Mouse (Mus musculus): ENCODE results near the gene Iglon5.

Iglon5 gene

DNA sequence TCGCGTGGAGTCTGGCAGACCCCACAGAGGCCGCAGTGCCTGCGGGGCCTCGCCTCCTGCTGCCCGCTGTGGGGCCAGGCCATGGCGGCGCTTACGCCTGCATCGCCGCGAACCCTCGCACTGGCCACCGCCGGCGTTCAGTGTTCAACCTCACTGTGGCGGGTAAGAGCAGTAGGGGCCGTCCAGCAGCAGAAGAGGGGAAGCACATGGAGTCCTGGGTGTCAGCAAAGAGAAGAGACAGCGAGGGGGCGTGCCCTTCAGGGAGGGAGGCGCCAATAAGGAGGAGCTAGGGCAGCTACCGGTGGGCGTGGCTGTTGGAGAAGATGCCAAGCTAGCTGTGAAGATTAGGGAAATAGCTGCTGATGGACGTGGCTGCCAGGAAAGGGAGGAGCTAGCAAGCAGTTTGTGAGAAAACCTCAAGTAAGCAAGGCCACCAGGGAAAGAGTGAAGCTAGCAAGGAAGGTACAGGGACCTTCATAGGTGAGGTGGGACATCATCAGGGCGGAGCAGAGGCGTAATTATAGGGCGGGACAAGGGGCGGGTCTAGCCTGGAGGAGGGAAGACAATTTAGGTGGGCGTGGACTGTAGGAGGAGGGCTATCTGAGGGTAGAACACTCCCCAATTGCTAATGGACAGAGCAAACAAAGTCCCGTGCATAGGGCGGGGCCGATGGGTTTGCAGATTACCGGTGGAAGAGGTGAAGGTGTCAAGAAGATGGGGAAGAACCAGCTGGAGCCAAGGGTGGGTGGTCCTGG, 24.4 kb downstream of the Iglon5 start:
- peak; percentile 68 to 78 for DNase-seq (ENCODE audit: low spot score in 2 of 2)

DNA sequence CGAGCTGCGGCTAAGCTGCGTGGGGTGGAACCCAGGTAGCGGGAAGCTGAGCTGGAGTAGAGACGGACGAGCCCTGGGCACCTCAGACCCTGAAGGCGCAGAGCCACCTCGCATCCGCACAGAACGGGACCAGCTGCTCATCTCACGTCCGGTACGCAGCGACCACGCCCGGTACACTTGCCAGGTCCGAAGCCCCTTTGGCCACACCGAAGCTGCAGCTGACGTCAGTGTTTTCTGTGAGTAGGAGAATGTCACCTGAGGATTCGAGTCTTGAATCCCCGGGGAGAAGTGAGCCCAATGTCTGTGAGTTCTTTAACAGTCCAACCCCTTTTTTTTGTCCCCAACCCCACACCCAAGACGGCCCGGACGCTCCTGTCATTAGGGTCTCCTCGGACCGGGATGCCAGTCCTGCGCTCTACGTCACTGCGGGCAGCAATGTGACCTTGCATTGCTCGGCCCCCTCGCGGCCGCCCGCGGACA, 25.0 kb downstream of the Iglon5 start:
- no peak for DNase-seq (ENCODE audit: low spot score in 2 of 2)

DNA sequence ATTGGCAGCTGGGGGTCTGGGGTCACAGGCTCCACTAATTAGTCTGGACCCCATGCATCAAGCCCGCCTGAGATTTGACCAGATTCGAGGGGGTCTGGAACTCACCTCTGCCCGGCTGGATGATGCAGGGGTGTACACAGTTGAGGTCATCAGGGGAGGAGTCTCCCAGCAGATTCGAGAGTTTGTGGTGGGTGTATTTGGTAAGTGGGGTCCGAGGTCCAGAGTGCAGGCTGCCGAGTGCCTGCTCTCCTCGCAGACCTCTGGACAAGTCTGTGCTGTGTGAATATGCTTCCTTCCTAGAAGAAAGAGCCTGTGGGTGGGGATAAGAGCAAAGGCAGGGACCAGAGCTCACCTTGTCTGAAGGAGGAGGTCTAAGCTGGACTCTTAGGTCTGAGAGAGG, 25.9 kb downstream of the Iglon5 start:
- no peak for DNase-seq (ENCODE audit: low spot score in 2 of 2)

DNA sequence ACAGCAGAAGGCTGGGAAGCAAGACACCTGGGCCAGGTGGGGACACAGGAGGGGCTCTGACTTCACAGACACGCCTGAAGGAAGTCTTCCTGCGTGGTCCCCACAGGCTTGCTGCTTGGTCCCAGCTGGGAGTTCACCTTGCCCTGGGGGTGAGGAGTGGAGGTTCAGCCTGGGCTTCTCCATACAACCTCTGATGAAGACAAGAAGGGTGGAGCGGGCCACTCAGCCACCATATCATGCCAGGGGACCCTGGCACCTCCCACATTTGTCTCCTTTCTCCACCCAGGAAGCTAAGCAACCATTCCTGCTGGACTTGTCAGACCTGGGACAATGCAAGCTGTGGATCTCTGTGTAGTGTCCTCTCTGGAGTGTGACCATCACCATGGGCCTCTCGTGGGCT, 27.0 kb downstream of the Iglon5 start, which contains the start of gene Vsig10l:
Gene Vsig10l, plus strand, starts transcription at position 301 of the 400 bp plus-strand sequence.
- no peak for DNase-seq (ENCODE audit: low spot score in 2 of 2)

DNA sequence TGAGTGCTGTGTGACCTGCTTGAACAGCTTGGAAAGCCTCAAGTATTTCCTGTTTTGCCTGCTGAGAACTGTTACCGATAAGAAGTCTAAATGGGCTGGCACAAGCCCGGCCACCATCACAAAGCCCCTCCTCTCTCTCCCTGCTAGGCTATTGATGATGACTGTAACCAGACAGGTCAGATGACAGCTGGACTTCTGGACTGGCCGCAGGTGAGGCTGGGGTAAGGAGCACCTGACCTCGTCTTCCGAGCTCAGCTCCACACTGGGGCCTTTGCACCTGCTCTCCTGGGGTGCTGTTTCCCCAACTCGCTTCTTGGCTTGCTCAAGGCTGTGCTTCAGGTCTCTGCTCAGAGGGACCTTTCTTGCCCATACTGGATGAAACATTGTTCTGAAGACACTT, 35.5 kb downstream of the Iglon5 start:
- DNase-seq (ENCODE audit: low spot score in 2 of 2), result no peak

DNA sequence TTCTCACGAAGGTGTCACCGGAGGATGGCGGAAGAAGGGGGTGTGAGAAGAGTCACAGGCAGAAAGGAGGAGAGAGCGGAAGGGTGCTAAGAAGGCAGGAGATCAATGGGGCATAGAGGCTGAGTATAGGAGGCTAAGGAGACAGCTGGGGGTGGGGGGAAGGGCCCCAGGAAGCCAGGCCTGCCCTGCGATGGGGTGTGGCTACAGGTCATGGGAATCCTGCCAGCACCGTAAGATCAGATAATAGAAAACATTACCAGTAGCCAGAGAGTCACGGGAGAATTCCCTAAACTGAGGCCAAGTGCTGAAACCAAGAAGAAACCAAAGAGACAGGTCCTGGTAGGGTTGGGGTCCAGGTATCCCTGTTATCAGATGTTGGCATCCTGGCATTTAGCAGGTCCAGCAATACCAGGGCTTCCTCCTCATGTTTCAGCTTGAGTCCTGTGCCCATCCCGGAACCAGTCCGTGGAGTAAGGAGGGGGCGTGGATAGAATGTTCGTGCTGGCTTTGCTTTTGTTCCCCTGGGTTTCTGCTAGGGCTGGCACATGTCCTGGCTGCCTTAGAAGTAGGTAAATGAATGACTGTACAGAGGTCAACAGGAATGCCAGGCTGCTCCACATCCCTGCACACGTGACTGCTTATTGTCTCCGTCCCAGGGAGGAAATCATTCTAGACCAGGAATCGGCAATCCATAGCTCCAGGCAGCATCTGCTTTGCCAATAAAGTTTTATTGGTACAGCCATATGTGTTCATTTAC, 36.1 kb downstream of the Iglon5 start:
- DNase-seq (ENCODE audit: low spot score in 2 of 2), result no peak

DNA sequence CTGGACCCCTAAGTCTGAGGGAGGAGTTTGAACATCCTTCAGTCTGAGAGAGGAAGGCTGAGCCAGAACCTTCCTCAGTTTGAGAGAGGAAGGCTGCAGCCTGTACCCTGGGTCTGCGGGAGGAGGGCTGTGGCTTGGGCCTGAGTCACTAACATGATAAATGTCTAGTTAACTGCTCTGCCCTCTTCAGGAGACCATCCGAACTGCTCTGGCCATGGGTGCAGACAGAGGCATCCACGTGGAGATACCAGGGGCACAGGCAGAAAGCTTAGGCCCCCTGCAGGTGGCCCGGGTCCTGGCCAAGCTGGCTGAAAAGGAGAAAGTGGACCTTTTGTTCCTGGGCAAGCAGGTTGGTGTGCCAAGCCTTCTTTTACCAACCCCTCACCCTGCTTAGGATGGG, 37.3 kb downstream of the Iglon5 start:
- no peak for DNase-seq (ENCODE audit: low spot score in 2 of 2)

DNA sequence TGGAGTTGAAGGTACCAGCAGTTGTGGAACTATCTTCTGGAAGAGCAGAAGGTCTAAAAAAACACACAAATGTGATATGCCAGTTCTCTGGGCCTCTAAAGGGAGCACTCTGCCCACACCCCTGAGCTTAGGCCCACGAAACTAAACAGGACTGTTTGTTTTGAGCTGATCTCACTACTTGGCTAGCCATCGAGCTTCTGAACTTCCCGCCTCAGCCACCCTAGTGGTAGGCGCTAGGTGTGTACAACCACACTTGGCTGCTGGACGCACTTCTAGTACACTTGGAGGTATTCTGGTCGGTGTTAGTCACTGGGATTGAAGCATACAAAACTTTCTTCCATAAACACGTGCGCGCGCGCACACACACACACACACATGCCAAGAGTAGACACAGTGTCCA, 38.1 kb downstream of the Iglon5 start:
- no peak for DNase-seq (ENCODE audit: low spot score in 2 of 2)

DNA sequence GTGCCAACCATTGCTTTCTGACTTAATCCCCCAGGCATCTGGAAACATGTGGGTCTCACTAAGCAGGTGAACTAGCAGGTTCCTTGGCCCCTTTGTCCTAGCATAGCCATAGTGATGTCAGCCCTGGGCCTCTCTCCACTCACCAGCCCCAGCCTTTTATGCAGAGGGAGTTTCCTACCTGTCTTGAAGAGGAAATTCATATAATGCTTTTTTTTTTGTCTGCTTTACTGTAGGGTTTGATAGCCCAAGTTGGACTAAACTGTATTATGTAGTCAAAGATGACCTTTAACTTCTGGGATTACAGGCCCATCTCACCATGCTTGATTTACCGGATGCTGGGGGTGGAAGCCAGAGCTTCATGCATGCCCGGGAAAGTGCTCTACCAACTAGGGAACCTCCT, 40.1 kb downstream of the Iglon5 start:
- no peak for DNase-seq (ENCODE audit: low spot score in 2 of 2)

DNA sequence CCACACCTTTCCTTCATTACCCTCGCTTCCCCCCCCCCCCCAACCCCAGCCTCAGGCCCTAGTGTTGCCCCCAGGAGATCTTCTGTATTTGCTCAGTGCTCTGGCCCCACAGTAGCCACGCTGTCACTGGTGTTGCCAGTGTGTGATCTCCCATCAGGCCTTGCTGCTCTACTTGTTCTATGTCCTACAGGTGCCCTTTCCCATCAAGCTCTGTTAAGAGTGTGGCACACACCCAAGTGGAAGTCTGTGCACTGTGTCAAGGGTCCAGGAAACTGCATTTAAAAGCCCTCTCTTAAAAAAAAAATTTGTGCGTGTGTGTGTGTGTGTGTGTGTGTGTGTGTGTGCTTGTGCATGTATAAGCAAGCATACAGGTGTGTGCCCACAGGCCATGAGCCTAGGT, 41.6 kb downstream of the Iglon5 start:
- DNase-seq (ENCODE audit: low spot score in 2 of 2), result no peak

DNA sequence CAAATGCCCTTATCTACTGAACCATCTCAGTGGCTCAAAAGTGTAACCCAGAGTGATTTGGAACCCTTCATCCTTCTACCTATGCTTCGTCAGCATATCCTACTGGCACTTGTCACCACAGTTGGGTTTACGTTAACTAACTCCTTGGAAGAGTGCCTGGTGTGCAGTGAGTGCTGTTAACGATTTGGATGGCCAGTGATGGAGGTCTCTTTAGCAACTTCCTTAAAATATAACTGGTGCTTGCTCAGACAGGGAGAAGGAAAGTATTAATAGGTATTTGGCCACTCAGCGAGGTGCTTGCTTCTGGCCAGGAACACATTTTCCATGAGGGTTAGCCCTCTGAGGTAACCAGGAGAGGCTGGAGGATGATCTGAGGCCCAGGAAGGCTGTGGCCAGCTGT, 42.1 kb downstream of the Iglon5 start:
- DNase-seq (ENCODE audit: low spot score in 2 of 2), result no peak

DNA sequence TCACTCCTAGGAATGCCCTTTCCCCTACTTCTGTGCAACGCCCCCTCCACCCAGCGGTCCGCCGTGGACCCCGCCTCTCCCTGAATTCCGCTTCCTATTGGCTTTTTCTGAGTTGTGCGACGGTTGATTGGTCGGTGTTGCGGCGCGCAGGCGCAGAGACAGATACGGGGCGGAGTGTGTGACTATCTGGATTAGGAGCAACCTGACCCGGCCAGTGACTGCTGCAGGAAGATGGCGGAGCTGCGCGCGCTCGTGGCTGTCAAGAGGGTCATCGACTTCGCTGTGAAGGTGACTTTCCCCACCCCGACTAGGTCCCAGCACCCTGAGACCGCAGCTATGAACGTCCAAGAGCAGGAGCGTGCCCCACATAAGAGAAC, 46.0 kb downstream of the Iglon5 start, which contains the start of the genes Etfb and Gm45233:
Gene Etfb, plus strand, starts transcription at position 167 of the 377 bp plus-strand sequence.
Gene Gm45233, plus strand, starts transcription at position 212 of the 377 bp plus-strand sequence.
- peak; percentile 93 to 94 for DNase-seq (ENCODE audit: low spot score in 2 of 2)

DNA sequence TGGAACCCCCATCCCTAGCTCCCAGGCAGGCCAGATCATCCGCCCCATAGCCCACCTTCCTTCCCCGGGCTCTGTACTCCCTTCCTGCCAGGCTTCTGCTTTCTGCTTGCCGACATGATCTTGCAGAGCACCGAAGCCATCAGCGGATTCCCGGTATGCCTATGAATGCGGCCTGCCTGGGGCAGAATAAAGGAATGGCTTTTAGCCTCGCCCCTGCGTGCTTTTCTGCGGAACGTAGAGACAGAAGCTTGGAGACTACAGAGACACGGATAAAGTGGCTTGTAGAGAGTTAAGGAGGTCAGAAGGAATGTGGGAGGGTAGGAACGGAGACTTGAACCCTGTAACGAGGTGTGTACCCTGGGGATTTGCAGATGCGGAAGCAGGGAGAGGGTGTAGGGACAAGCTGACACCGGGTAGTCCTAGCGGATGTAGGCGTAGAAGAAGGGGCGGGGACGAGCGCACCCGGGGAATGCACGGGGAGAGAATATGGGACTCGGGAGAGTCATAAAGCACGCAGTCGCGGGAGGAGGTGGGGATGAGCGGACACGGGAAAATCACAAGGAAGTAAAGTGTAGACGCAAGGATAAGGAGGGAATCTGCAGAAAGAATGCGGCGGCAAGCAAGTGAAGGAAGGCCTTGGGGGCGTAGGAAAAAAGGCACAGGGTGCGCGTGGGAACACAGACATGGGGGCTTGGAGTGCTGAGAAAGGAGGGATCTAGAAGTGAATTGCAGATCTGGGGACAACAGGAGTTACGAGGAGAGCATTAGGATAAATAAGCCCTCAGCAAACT, 46.6 kb downstream of the Iglon5 start:
- DNase-seq (ENCODE audit: low spot score in 2 of 2), result peak; percentile 64 to 73

DNA sequence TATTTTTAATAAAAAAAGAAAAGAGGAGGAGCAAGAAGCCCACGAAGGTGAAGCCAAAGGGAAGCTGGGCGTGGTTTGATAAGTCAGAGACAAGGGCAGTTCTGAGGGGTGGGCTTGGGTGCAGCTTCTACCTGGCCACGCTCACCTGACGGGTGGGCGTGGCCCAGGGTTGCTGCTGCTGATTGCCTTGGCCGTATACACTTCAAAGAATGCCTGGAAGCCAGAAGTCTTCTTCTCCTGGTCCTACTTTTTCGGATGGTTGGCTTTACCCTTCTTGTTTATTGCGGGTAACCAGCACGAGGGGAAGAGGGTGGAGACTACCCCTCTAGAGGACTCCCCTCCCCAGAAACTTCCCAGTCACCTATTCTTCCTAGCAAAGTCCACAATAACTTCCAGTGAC, 47.2 kb downstream of the Iglon5 start:
- no peak for DNase-seq (ENCODE audit: low spot score in 2 of 2)

DNA sequence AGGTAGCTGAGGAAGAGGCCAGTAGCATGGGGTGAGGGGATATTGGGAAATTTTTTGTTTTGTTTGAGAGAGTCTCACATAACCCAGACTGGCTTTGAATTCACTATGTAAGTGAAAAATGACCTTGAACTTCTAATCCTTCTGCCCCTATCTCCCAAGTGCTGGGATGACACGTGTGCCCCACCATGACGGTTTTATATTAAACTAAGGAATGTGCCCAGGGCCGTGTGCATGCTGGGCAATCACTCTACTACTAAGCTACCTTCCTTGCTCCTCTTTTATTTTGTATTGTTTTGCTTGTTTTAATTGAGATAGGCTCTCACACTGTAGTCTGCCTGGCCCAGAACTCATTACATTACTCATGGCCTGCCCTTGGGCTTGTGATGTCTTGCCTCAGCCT, 48.8 kb downstream of the Iglon5 start:
- DNase-seq (ENCODE audit: low spot score in 2 of 2), result no peak

DNA sequence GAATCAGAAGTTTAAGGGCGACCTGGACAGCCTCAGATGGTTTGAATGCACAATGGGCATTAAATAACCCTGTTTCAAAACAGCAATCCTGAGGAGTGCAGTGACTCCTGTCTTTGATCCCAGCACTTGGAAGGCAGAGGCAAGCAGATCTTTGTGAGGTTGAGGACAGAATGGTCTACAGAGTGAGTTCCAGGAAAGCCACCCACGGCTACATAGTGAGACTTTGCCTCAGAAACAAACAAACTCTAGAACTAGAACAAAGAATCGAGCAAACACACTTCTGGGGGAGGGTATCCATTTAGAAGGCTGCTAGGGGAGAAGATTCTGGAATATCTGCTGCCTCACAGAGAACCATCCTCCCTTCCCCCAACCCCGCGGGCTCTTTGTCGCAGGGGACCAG, 49.4 kb downstream of the Iglon5 start, which contains the start of gene Cldnd2:
Gene Cldnd2, plus strand, starts transcription at position 301 of the 400 bp plus-strand sequence.
- DNase-seq (ENCODE audit: low spot score in 2 of 2), result no peak

DNA sequence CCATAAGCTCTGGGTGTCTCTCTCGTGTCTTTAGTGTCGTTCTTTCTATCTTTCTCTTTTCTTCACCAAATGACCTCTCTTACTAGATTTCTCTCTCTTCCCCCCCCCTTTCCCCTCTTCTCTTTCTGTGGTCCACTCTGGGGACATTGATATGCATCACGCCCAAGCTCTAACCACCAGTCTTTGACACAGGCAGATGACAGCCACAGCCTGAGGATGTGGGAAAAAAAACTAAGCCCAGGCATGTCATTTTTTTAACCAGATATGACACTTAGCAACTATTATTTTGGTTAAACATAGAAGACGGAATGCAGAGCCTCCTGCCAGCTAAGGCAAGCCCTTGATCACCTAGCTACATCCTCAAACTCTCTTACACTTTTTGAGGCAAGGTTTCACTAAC, 51.3 kb downstream of the Iglon5 start:
- no peak for DNase-seq (ENCODE audit: low spot score in 2 of 2)

DNA sequence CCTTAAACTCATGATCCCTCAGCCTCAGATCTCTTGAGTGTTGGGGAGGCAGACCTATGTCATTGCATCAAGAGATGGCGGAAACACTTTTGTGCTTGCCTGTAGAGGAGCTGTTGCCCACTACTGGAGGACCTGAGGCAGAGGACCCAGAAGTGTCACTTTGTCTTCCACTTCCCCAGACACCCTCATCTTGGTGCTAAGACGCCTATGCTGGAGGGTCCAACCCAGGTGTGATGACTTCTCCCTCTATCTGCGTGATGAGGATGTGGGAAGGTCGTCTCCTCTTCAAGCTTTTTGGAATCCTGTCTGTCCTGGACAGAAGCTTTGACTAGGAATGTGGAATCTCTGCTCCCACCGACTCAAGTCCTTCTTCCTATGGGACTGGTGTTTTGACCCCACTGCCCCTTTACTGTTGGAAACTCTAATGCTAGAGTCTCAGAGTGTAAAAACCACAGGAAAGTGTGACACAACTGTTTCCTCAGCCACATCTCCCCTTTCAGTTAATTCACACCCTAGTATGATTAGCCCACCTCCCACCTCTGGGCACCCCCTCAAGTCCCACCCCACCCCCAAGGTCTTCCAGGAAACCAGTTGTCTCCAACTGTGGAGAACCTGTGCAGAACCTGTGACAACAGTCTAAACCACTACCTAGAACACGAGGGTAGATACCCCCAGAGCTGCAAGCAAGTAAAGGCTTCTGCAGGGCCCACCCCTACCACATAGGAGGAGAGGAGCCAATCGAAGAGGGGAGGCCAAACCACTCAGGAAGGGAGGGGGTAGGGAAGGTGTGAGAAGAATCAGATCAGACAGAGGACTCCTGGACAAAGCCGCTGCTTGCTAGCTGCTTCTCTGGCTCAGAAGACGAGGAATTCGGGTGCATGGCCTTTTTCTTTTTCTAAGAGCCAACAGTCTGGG, 53.3 kb downstream of the Iglon5 start, which contains the start of gene Nkg7:
Gene Nkg7, plus strand, starts transcription at position 733 of the 915 bp plus-strand sequence.
- no peak for DNase-seq (ENCODE audit: low spot score in 2 of 2)

DNA sequence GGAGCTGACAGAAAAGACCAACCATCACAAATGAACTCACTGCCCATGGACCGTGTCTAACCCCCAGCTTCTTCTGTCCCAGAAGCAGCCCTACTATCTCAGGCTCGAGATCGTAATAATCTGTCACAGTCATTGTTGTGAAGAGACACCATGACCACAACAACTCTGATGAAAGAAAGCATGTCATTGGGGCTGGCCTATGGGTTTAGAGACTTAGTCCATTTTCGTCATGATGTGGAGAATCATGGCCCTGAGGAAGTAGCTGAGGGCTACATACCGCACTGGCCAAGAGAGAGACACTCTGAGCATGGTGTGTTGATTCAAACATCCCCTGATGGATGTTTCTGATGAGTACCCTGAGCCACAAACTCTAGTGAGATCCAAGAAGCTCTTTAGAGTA, 55.2 kb downstream of the Iglon5 start:
- no peak for DNase-seq (ENCODE audit: low spot score in 2 of 2)

DNA sequence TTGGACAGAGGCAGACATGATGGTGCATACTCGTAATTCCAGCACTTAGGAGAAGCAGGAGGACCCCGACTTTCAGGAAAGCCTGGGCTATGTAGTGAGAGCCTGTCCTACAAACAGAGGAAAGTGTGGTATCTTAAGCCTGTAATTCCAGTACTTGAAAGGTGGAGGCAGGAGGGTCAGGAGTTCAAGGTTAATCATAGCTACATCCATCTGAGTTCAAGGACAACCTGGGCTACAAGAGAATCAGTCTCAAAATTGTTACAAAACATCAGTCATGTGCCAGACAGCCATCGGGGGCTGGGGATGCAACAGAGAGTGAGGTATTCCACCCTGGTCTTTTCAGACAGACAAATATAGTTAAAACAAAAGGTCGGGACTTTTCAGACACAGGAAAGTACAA, 57.0 kb downstream of the Iglon5 start:
- DNase-seq (ENCODE audit: low spot score in 2 of 2), result no peak

DNA sequence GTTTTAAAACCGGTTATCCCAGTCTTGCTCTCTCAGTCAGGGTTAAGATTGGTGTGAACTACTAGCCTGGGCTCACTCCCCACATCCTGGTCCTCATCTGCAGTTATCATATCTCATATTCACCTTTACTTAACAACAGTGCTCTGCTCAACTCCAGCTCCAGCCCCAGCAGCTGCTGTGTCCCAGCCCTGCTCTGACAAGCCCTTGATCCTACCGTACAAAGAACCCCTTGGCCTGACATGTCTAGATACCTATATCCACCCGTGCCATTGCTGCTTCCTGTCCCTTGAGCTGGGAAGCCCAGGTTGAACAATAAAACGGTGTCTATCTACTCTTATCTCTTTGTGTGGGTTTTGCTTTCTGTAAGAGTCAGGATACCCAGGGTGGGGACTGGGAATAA, 60.4 kb downstream of the Iglon5 start:
- no peak for DNase-seq (ENCODE audit: low spot score in 2 of 2)

Measured in right cerebral cortex, adult 2 months (tissue).